Mouse (Mus musculus) liver, postnatal 0 days (tissue): ENCODE results near the gene Tmem129. TPM values are rescaled to one million over a fixed set of nuclear protein-coding genes. Genes with fewer than 3 reads are reported as not detected.

Experiments used
- ATAC-seq: fragments of 200-750 bp; cut with Nextera tagmentation; 2 replicates; pipeline ENCODE4 v1.8.0; 2017; ENCODE audit warnings: mild to moderate bottlenecking, moderate library complexity
- DNase-seq: peaks from one replicate; pipeline ENCODE4 v3.0.0-alpha.2; 2016
- H3K27ac ChIP-seq: fragments of 300-500 bp; sonication (generic); 2 replicates; pipeline ENCODE4 v1.5.1; 2014; ENCODE audit warnings: antibody characterized with exemption, moderate library complexity, mild to moderate bottlenecking, low read depth
- H3K27me3 ChIP-seq: fragments of 300-500 bp; sonication (generic); 2 replicates; pipeline ENCODE4 v1.6.1; 2014; ENCODE audit warnings: low read length, control low read depth, mixed read lengths; ENCODE audit not compliant: insufficient read depth
- H3K36me3 ChIP-seq: fragments of 300-500 bp; sonication (generic); replicated peaks from 2 replicates; pipeline ENCODE4 v1.6.1; 2014; ENCODE audit warnings: mild to moderate bottlenecking, control low read depth, low read length, moderate library complexity, mixed read lengths; ENCODE audit not compliant: insufficient read depth
- H3K4me1 ChIP-seq: fragments of 300-500 bp; sonication (generic); 2 replicates; pipeline ENCODE4 v1.6.1; 2014; ENCODE audit warnings: antibody characterized with exemption, mild to moderate bottlenecking, control low read depth; ENCODE audit not compliant: insufficient read depth
- H3K4me2 ChIP-seq: fragments of 300-500 bp; sonication (generic); 2 replicates; pipeline ENCODE4 v1.6.1; 2014; ENCODE audit warnings: low read depth, mild to moderate bottlenecking, low read length, moderate library complexity, mixed read lengths
- H3K4me3 ChIP-seq: fragments of 300-500 bp; sonication (generic); 2 replicates; pipeline ENCODE4 v1.5.1; 2014; ENCODE audit warnings: low read depth, low read length
- H3K9ac ChIP-seq: fragments of 300-500 bp; sonication (generic); replicated peaks from 2 replicates; pipeline ENCODE4 v1.6.1; 2014; ENCODE audit warnings: mild to moderate bottlenecking, moderate library complexity
- H3K9me3 ChIP-seq: fragments of 300-500 bp; sonication (generic); 2 replicates; pipeline ENCODE4 v1.6.1; 2016; ENCODE audit warnings: mild to moderate bottlenecking, control low read depth, low read length, mixed read lengths
- CTCF ChIP-seq: sonication (generic); IDR thresholded peaks from 2 replicates; pipeline ENCODE4 v1.5.1; 2016; ENCODE audit warnings: antibody characterized with exemption, low read depth
- EP300 ChIP-seq: IDR thresholded peaks from 2 replicates; pipeline ENCODE4 v1.6.1; 2016; ENCODE audit warnings: antibody characterized with exemption, low read depth, mild to moderate bottlenecking
- WGBS: fragments of 180-500 bp; shearing (Covaris S2); extraction: QIAGEN DNeasy Blood & Tissue Kit; methylation state at CpG from one replicate; pipeline ENCODE4 v1.1.7; 2014; ENCODE audit not compliant: insufficient replicate concordance; 5-methylcytosine and 5-hydroxymethylcytosine counted together
- polyA plus RNA-seq: library from polyadenylated mRNA; unstranded; fragments of >200 nt; fragmentation: Nextera tagmentation; extraction: Ambion mirVana; gene quantifications from 2 replicates; pipeline ENCODE4 v1.2.1, GENCODE M21; 2015

Tmem129 gene
- polyA plus RNA-seq, 1 experiment from 2014 or later, result 16.5 TPM

DNA sequence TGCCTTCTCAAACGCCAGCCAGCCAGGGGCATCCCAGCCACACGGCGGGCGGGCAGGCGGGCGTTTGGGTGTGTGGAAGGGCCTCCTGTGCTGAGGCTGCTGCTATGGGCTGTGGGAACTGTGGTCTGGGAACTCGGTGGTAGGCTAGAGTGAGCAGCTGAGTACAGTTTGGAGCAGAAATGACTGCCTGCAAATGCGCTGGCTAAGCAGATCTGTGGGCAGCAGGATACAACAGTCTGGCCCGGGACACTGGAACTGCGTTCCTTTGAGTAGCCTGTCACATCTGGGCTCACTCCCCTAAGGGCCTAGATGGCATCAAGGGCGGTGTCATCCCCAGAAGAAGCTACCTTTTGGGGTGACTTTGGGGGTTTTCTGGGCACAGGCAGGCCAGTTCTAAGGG lies 43.6 kb upstream of the Tmem129 start:
- Histone ChIP-seq H3K9ac (no peak overlapping the region), H3K36me3 (no peaks in the 10 kb centered on the region), H3K27me3 (no peaks in the 10 kb centered on the region), H3K27ac (no peak overlapping the region), H3K4me2 (no peak overlapping the region), H3K4me3 (no peak overlapping the region), H3K4me1 (peaks cover 21% of the 10 kb centered on the region), H3K9me3 (no peaks in the 10 kb centered on the region)
- no peak for ATAC-seq
- TF ChIP-seq EP300 (no peak), CTCF (no peak)
- 73% methylated on average over 11 of the region's 11 CpGs for WGBS
- no peak for DNase-seq

GRCm38 (mm10) chr5:33700010-33700409 lies 41.8 kb upstream of the Tmem129 start:
- no peaks in the 10 kb centered on the region for H3K36me3 ChIP-seq
- no peak overlapping the region for H3K27ac ChIP-seq
- H3K4me2 ChIP-seq, result no peak overlapping the region
- TF ChIP-seq EP300 (no peak), CTCF (no peak)
- 41% methylated on average over 13 of the region's 13 CpGs for WGBS
- DNase-seq, result no peak
- ATAC-seq, result no peak
- H3K4me1 ChIP-seq, result peaks cover 17% of the 10 kb centered on the region; the same call in 1 of the 2 replicates
- no peak overlapping the region for H3K9ac ChIP-seq
- peaks cover 14% of the 10 kb centered on the region for H3K27me3 ChIP-seq
- H3K4me3 ChIP-seq, result no peak overlapping the region
- no peaks in the 10 kb centered on the region for H3K9me3 ChIP-seq

GRCm38 (mm10) chr5:33698669-33699068 lies 40.5 kb upstream of the Tmem129 start:
- Histone ChIP-seq H3K9me3 (no peaks in the 10 kb centered on the region), H3K4me2 (no peak overlapping the region), H3K4me1 (peaks cover 17% of the 10 kb centered on the region; the same call in 1 of the 2 replicates), H3K36me3 (no peaks in the 10 kb centered on the region), H3K27me3 (peaks cover 17% of the 10 kb centered on the region), H3K27ac (no peak overlapping the region), H3K9ac (no peak overlapping the region), H3K4me3 (no peak overlapping the region)
- no peak for DNase-seq
- no peak for TF ChIP-seq EP300
- TF ChIP-seq CTCF, result no peak
- WGBS, result 85% methylated on average over 5 of the region's 5 CpGs
- ATAC-seq, result no peak

GRCm38 (mm10) chr5:33697947-33698512 lies 39.8 kb upstream of the Tmem129 start:
- Histone ChIP-seq H3K9me3 (no peaks in the 10 kb centered on the region), H3K4me1 (peaks cover 17% of the 10 kb centered on the region; the same call in 1 of the 2 replicates), H3K9ac (no peak overlapping the region), H3K36me3 (no peaks in the 10 kb centered on the region), H3K27ac (no peak overlapping the region), H3K4me2 (no peak overlapping the region), H3K4me3 (no peak overlapping the region), H3K27me3 (peaks cover 20% of the 10 kb centered on the region)
- TF ChIP-seq EP300 (no peak), CTCF (no peak)
- ATAC-seq (no peak), DNase-seq (no peak)
- WGBS, result 59% methylated on average over 13 of the region's 13 CpGs

DNA sequence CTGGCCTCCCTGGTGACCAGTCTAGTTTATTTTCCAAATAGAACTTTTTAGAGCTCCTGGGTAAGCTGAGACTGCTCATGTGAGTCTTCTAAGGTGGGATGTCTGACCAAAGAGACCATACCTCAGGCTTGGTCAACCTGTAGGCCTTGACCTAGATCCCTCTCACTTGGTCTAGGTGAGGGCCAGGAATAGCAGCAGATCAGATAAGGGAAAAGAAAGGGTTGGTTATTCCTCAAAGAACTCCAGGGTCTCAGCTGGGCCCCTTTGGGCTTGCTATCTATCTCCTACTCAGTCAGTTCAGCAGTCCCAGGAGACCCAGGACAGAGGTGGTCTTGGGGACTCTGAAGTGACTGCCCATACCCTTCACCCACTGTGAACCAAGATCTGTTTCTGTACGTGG lies 39.3 kb upstream of the Tmem129 start:
- DNase-seq (no peak), ATAC-seq (no peak)
- Histone ChIP-seq H3K9me3 (no peaks in the 10 kb centered on the region), H3K9ac (no peak overlapping the region), H3K27me3 (peaks cover 21% of the 10 kb centered on the region), H3K4me1 (peaks cover 17% of the 10 kb centered on the region; the same call in 1 of the 2 replicates), H3K4me3 (no peak overlapping the region), H3K4me2 (no peak overlapping the region), H3K36me3 (no peaks in the 10 kb centered on the region), H3K27ac (no peak overlapping the region)
- 80% methylated on average over 1 of the region's 1 CpGs for WGBS
- no peak for TF ChIP-seq CTCF
- TF ChIP-seq EP300, result no peak

DNA sequence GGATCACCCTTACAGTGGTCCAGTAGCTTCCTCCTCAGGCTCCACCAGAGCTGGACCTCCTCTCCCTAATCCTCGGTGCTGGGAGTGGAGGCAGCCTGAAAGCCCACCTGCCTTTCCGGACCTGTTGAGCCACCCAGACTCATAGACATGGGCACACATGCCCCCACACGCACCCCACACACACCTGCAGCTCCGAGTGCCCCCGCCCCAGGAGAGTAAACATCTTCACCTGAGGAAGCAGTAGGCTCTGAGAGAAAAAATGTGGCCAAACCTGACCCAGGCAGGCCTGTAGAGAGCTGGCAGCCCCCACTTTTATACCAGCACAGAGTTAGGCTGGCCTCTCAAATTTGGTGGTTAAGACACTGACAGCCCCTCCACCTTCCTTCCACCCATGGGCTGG lies 38.2 kb upstream of the Tmem129 start:
- Histone ChIP-seq H3K9ac (no peak overlapping the region), H3K9me3 (no peaks in the 10 kb centered on the region), H3K27ac (no peak overlapping the region), H3K4me3 (no peak overlapping the region), H3K4me1 (peaks cover 15% of the 10 kb centered on the region; the same call in 1 of the 2 replicates), H3K27me3 (peaks cover 21% of the 10 kb centered on the region), H3K4me2 (no peak overlapping the region), H3K36me3 (no peaks in the 10 kb centered on the region)
- TF ChIP-seq CTCF, result no peak
- no peak for TF ChIP-seq EP300
- 60% methylated on average over 5 of the region's 5 CpGs for WGBS
- no peak for DNase-seq
- no peak for ATAC-seq

GRCm38 (mm10) chr5:33695718-33696121 lies 37.5 kb upstream of the Tmem129 start:
- 17% methylated on average over 20 of the region's 24 CpGs for WGBS

More at GRCm38 (mm10) chr5:33695718-33696121, 37.5 kb upstream of the Tmem129 start:
- Histone ChIP-seq H3K36me3 (no peaks in the 10 kb centered on the region), H3K9ac (peak overlapping the region; percentile 3; the same call in 1 of the 2 replicates), H3K4me2 (peak overlapping the region; percentile 63), H3K27ac (no peak overlapping the region), H3K4me3 (peak overlapping the region; percentile 25), H3K27me3 (peaks cover 21% of the 10 kb centered on the region), H3K4me1 (peaks cover 15% of the 10 kb centered on the region; the same call in 1 of the 2 replicates), H3K9me3 (no peaks in the 10 kb centered on the region)
- TF ChIP-seq EP300, result no peak
- ATAC-seq, result no peak
- DNase-seq, result no peak
